Mouse (Mus musculus): ENCODE measurements around the gene Pex5l.

- TF ChIP-seq CTCF (IDR thresholded peaks at IDR 0.05; ENCODE audit: low read depth), result no peak
- no peak for TF ChIP-seq EP300 (IDR thresholded peaks at IDR 0.05; ENCODE audit: low read depth)
Observed at GRCm38 (mm10) chr3:33093646-33094045, 49.4 kb downstream of the Pex5l start.

Measured in heart, postnatal 0 days (tissue).